17 mouse cellular contexts compared by ENCODE assay signal in genomic region chr4:103349219-103349618, GRCm38 (mm10). TPM values are rescaled to one million over a fixed set of nuclear protein-coding genes. Genes with fewer than 3 reads are reported as not detected.
DNase-seq lines count a peak whose midpoint lies in the region; TF ChIP-seq lines count a peak whose summit lies in the region.
"Had no signal": no experiment of that assay in that cellular context is flagged by ENCODE, and none has a peak within 500 bp of the region (broad histone marks: within the 10 kb centered on the region; RNA-seq: fewer than 3 reads in every experiment).

No protein-coding gene starts in this region.

- 91% methylated on average over 4 of the region's 4 CpGs for WGBS in midbrain, embryonic 10.5 days

- no peaks in the 10 kb centered on the region for H3K9me3 ChIP-seq in midbrain, embryonic 10.5 days (replicated peaks)
- H3K9me3 ChIP-seq: embryonic facial prominence, embryonic 15.5 days; hindbrain, embryonic 13.5 days; midbrain, embryonic 13.5 days had no signal

- no peak overlapping the region for H3K4me3 ChIP-seq in left cerebral cortex, adult 2 months
- H3K4me3 ChIP-seq in midbrain, embryonic 10.5 days = no peak overlapping the region
- H3K4me3 ChIP-seq: embryonic facial prominence, embryonic 15.5 days; hindbrain, embryonic 13.5 days; midbrain, embryonic 13.5 days had no signal

- no peak overlapping the region for H3K27ac ChIP-seq in left cerebral cortex, adult 2 months
- no peak overlapping the region for H3K27ac ChIP-seq in midbrain, embryonic 10.5 days (replicated peaks)
- H3K27ac ChIP-seq: embryonic facial prominence, embryonic 15.5 days; hindbrain, embryonic 13.5 days; midbrain, embryonic 13.5 days had no signal

- H3K27me3 ChIP-seq in midbrain, embryonic 10.5 days (ENCODE audit: low read depth, poor library complexity, severe bottlenecking) = no peaks in the 10 kb centered on the region
- H3K27me3 ChIP-seq: embryonic facial prominence, embryonic 15.5 days; hindbrain, embryonic 13.5 days; midbrain, embryonic 13.5 days had no signal

- peak; percentile 11 for DNase-seq in embryo, embryonic 10.5 days (ENCODE audit: low spot score)
- DNase-seq in embryo, embryonic 10 days (ENCODE audit: low spot score) = no peak
- no peak for DNase-seq in left cerebral cortex, adult 2 months (ENCODE audit: extremely low spot score in 1 of 2, low spot score in 2 of 2)
- no peak for DNase-seq in left cerebral cortex, postnatal 36 days (ENCODE audit: low spot score in 2 of 2)
- DNase-seq in A20 (ENCODE audit: low read depth, low spot score) (peak; percentile 15), ZHBTc4 (ENCODE audit: low read depth, low spot score) (peak; percentile 27)
- no peak for DNase-seq in left cerebral cortex, adult 18-20 months (ENCODE audit: low spot score in 2 of 2)
- no peak for DNase-seq in midbrain, embryonic 10.5 days (ENCODE audit: low spot score)
- DNase-seq: cerebellum, adult 8-10 months; lung, adult 18-20 months; right cerebral cortex, postnatal 25 days had no signal

- intact Hi-C loops in left cerebral cortex, adult 2 months (cut with DNase I) = loop anchor here (5.0 kb wide), 1 partner anchor 202 kb away; no protein-coding TSS in a partner anchor
- intact Hi-C loops in left cerebral cortex, postnatal 36 days (cut with DNase I) = loop anchor here (10.0 kb wide), 1 partner anchor 134 kb away; the partner anchor contains the start of gene Slc35d1

- peak; percentile 56 for TF ChIP-seq CTCF in left cerebral cortex, adult 2 months (IDR thresholded peaks at IDR 0.05)

- no peaks in the 10 kb centered on the region for H3K36me3 ChIP-seq in midbrain, embryonic 10.5 days
- H3K36me3 ChIP-seq: embryonic facial prominence, embryonic 15.5 days; hindbrain, embryonic 13.5 days; midbrain, embryonic 13.5 days had no signal

- H3K4me1 ChIP-seq in midbrain, embryonic 10.5 days = no peaks in the 10 kb centered on the region
- H3K4me1 ChIP-seq: hindbrain, embryonic 13.5 days; midbrain, embryonic 13.5 days had no signal

RNA-seq across cellular contexts. Expression of gene Oma1, which starts 35.6 kb away (rescaled TPM):
- 10 to 100 TPM in 1 of 2 experiments, 1 to 10 TPM in 1; 8.8 to 10.8 TPM for total RNA-seq in left cerebral cortex, adult 2 months (2021)
- total RNA-seq in left cerebral cortex, postnatal 36 days (2021) = 1 to 10 TPM; 7.1 to 7.2 TPM
- total RNA-seq in left cerebral cortex, adult 18-20 months (2021) = 1 to 10 TPM; 9.7 to 10.0 TPM
- 15.9 and 16.8 TPM in 2 replicates for polyA plus RNA-seq in midbrain, embryonic 10.5 days (2016; fragmentation: Nextera tagmentation; extraction: Ambion mirVana)

RNA-seq across cellular contexts. Expression of gene 4921539E11Rik, which starts 58.6 kb away (rescaled TPM):
- total RNA-seq in left cerebral cortex, adult 2 months (2021) = not detected
- not detected for total RNA-seq in left cerebral cortex, postnatal 36 days (2021)
- not detected for total RNA-seq in left cerebral cortex, adult 18-20 months (2021)
- not detected in 2 replicates for polyA plus RNA-seq in midbrain, embryonic 10.5 days (2016; fragmentation: Nextera tagmentation; extraction: Ambion mirVana)
- total RNA-seq: heart, adult 8-10 months had no signal
- polyA plus RNA-seq: embryonic facial prominence, embryonic 15.5 days; frontal cortex, adult 2 months; hindbrain, embryonic 13.5 days; midbrain, embryonic 13.5 days; stomach, embryonic 16.5 days had no signal

Comparison
In these comparisons a context has a peak if more than half of its experiments do, and no peak if none do; other contexts are left out.
1. DNase-seq: peak in embryo, embryonic 10.5 days (single experiment), A20 (single experiment) and ZHBTc4 (single experiment); none in embryo, embryonic 10 days (single experiment), left cerebral cortex, adult 2 months (0 of 2), left cerebral cortex, postnatal 36 days (0 of 2), left cerebral cortex, adult 18-20 months (0 of 2) and midbrain, embryonic 10.5 days (single experiment).